ENCODE assay signal across 14 mouse cellular contexts in the genomic region with DNA sequence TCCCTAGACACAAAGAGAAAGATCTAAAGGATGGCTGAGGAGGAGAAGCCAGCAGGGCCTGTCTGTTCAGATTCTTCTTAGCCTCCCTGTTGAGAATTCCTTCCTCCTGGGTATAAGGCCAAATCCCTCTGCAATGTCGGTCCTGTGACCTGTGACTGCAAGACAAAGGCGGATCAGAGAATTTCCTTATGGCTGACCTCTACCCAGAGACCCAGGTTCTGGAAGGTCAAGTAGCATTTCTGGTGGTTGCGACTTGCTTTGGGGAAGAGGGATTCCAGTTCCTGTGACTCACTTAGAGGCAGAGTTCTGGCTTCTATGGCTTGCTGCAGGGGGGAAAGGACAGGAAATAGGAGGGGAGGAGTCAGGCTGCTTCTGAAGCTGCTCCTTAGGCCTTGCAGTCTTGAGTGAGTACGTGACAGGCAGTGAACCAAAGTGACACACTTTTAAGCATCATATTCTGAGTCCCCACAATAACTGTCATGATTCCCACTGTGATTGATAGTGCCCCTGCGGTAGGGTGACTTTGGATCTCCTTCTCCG.
DNase-seq lines count a peak whose midpoint lies in the region; ATAC-seq and TF ChIP-seq lines count a peak whose summit lies in the region.
"Had no signal": no experiment of that assay in that cellular context is flagged by ENCODE, and none has a peak within 500 bp of the region (broad histone marks: within the 10 kb centered on the region; RNA-seq: fewer than 3 reads in every experiment).

No protein-coding gene starts in this region.

- no peaks in the 10 kb centered on the region for H3K9me3 ChIP-seq in midbrain, embryonic 10.5 days (replicated peaks)
- no peaks in the 10 kb centered on the region for H3K9me3 ChIP-seq in midbrain, embryonic 13.5 days
- H3K9me3 ChIP-seq: heart, embryonic 13.5 days; limb, embryonic 13.5 days; lung, embryonic 15.5 days had no signal

- H3K4me2 ChIP-seq in midbrain, embryonic 13.5 days (replicated peaks), result no peak overlapping the region
- H3K4me2 ChIP-seq in myocyte (ENCODE audit: low read depth), result peak overlapping the region; percentile 31
- H3K4me2 ChIP-seq: heart, embryonic 13.5 days; limb, embryonic 13.5 days; lung, embryonic 15.5 days had no signal

- H3K27me3 ChIP-seq in midbrain, embryonic 10.5 days (ENCODE audit: low read depth, poor library complexity, severe bottlenecking), result no peaks in the 10 kb centered on the region
- no peaks in the 10 kb centered on the region for H3K27me3 ChIP-seq in midbrain, embryonic 13.5 days
- no peaks in the 10 kb centered on the region for H3K27me3 ChIP-seq in myocyte (ENCODE audit: control insufficient read depth, insufficient read depth, insufficient read length)
- H3K27me3 ChIP-seq: heart, embryonic 13.5 days; limb, embryonic 13.5 days; lung, embryonic 15.5 days had no signal

- no peak overlapping the region for H3K9ac ChIP-seq in midbrain, embryonic 13.5 days (replicated peaks)
- H3K9ac ChIP-seq: heart, embryonic 13.5 days; limb, embryonic 13.5 days; lung, embryonic 15.5 days had no signal

- intact Hi-C loops in heart, postnatal 36 days (cut with DNase I), result no loop called here

- H3K36me3 ChIP-seq in midbrain, embryonic 10.5 days, result no peaks in the 10 kb centered on the region
- no peaks in the 10 kb centered on the region for H3K36me3 ChIP-seq in midbrain, embryonic 13.5 days
- H3K36me3 ChIP-seq in myocyte (ENCODE audit: control insufficient read depth, insufficient read depth), result no peaks in the 10 kb centered on the region
- H3K36me3 ChIP-seq: heart, embryonic 13.5 days; limb, embryonic 13.5 days; lung, embryonic 15.5 days had no signal

- no peak overlapping the region; the same call in 1 of the 2 replicates for H3K27ac ChIP-seq in midbrain, embryonic 10.5 days (replicated peaks)
- H3K27ac ChIP-seq in midbrain, embryonic 13.5 days, result no peak overlapping the region
- H3K27ac ChIP-seq: heart, embryonic 13.5 days; limb, embryonic 13.5 days; lung, embryonic 15.5 days had no signal

- H3K4me1 ChIP-seq in midbrain, embryonic 10.5 days, result peaks cover 6% of the 10 kb centered on the region
- H3K4me1 ChIP-seq in midbrain, embryonic 13.5 days (replicated peaks), result no peaks in the 10 kb centered on the region
- H3K4me1 ChIP-seq: heart, embryonic 13.5 days; limb, embryonic 13.5 days; lung, embryonic 15.5 days had no signal

- H3K79me2 ChIP-seq in myocyte (ENCODE audit: control insufficient read depth, insufficient read depth), result no peaks in the 10 kb centered on the region

- no peak overlapping the region for H3K4me3 ChIP-seq in midbrain, embryonic 10.5 days
- no peak overlapping the region for H3K4me3 ChIP-seq in midbrain, embryonic 13.5 days (replicated peaks)
- H3K4me3 ChIP-seq in myocyte, result no peak overlapping the region
- H3K4me3 ChIP-seq: heart, embryonic 13.5 days; limb, embryonic 13.5 days; lung, embryonic 15.5 days had no signal

- ATAC-seq in midbrain, embryonic 13.5 days, result no peak

- no peak overlapping the region for H3ac ChIP-seq in myocyte (ENCODE audit: control insufficient read depth, insufficient read length)

- DNase-seq in midbrain, embryonic 10.5 days (ENCODE audit: low spot score), result peak; percentile 14
- DNase-seq in T-cell, adult 2 months (ENCODE audit: low spot score), result peak; percentile 51
- peak; percentile 21 for DNase-seq in yolk sac, embryonic 10.5 days (ENCODE audit: low spot score)
- DNase-seq in heart, postnatal 36 days, result no peak
- no peak for DNase-seq in kidney, adult 18-20 months
- no peak for DNase-seq in spleen, adult 18-20 months
- DNase-seq: cerebellum, adult 11-12 months; gastrocnemius, postnatal 25 days; kidney, adult 11 months had no signal

- 49% methylated on average over 6 of the region's 6 CpGs for WGBS in midbrain, embryonic 10.5 days
- WGBS in midbrain, embryonic 13.5 days, result 48% methylated on average over 6 of the region's 6 CpGs

- no peak for TF ChIP-seq POLR2A in myocyte (IDR thresholded peaks at IDR 0.05; ENCODE audit: insufficient read length, low read depth)

TF ChIP-seq in myocyte, 11 proteins besides CTCF, POLR2A, EP300 and RAD21:
- TF ChIP-seq MAX (IDR thresholded peaks at IDR 0.05; ENCODE audit: low read depth) (no peak), TCF3 (IDR thresholded peaks at IDR 0.05; ENCODE audit: insufficient read length, low read depth) (no peak), POLR2AphosphoS2 (IDR thresholded peaks at IDR 0.05; ENCODE audit: insufficient read length, low read depth) (no peak), MYOG (IDR thresholded peaks at IDR 0.05; ENCODE audit: control insufficient read depth in 1 of 3, insufficient read depth in 1 of 3, insufficient read length in 2 of 3, low read depth in 2 of 3) (no peak), E2F4 (IDR thresholded peaks at IDR 0.05; ENCODE audit: insufficient read depth) (no peak), REST (IDR thresholded peaks at IDR 0.05; ENCODE audit: insufficient read depth, insufficient read length) (no peak), CEBPB (IDR thresholded peaks at IDR 0.05; ENCODE audit: insufficient read depth, poor library complexity, severe bottlenecking) (no peak), TCF12 (IDR thresholded peaks at IDR 0.05; ENCODE audit: insufficient read depth, poor library complexity, severe bottlenecking) (no peak), USF1 (IDR thresholded peaks at IDR 0.05; ENCODE audit: low read depth) (no peak), SRF (IDR thresholded peaks at IDR 0.05; ENCODE audit: control insufficient read depth, insufficient read length, low read depth) (no peak), MYOD1 (IDR thresholded peaks at IDR 0.05; ENCODE audit: control insufficient read depth in 1 of 3, insufficient read length in 2 of 3, low read depth in 2 of 3) (no peak)

Comparison
In these comparisons a context has a peak if more than half of its experiments do, and no peak if none do; other contexts are left out.
1. DNase-seq: peak in midbrain, embryonic 10.5 days (single experiment), T-cell, adult 2 months (single experiment) and yolk sac, embryonic 10.5 days (single experiment); none in heart, postnatal 36 days (0 of 2), kidney, adult 18-20 months (single experiment) and spleen, adult 18-20 months (0 of 2).